Mouse (Mus musculus): Measurements from ENCODE around the gene Mrpl40.

GRCm38 (mm10) chr16:18895249-18895648, 18.6 kb upstream of the Mrpl40 start:
- TF ChIP-seq POLR2A (IDR thresholded peaks at IDR 0.05; ENCODE audit: control insufficient read depth, low read depth, low read length) (no peak), CTCF (IDR thresholded peaks at IDR 0.05; ENCODE audit: control insufficient read depth, insufficient read depth, insufficient replicate concordance, low read depth, low read length) (no peak)
